In genomic region chr2:119173991-119174651, GRCm38 (mm10) we compare ENCODE assay signal across 9 mouse cellular contexts. TPM values are rescaled to one million over a fixed set of nuclear protein-coding genes. Genes with fewer than 3 reads are reported as not detected.
DNase-seq lines count a peak whose midpoint lies in the region; ATAC-seq lines count a peak whose summit lies in the region.
"Had no signal": no experiment of that assay in that cellular context is flagged by ENCODE, and none has a peak within 500 bp of the region (broad histone marks: within the 10 kb centered on the region; RNA-seq: fewer than 3 reads in every experiment).

Gene Gm14137, plus strand, starts transcription at chr2:119174509.

- no peak within 1 kb of the TSS for H3K9ac ChIP-seq in liver, embryonic 15.5 days

- H3K27me3 ChIP-seq in heart, embryonic 10.5 days (ENCODE audit: insufficient read depth, poor library complexity, severe bottlenecking) = peaks cover 24% of the 10 kb centered on the region
- H3K27me3 ChIP-seq in liver, embryonic 15.5 days = peaks cover 8% of the 10 kb centered on the region

- intact Hi-C loops in heart, postnatal 14 days (cut with DNase I) = no loop called here

- DNase-seq in heart, embryonic 10.5 days (ENCODE audit: low spot score) = no peak
- no peak for DNase-seq in heart, postnatal 14 days
- peak; percentile 99 for DNase-seq in 3T3-L1 (ENCODE audit: low read depth, low spot score)
- DNase-seq in fibroblast of lung, adult 2 months (ENCODE audit: low read depth) = peak; percentile 88
- DNase-seq in gastrocnemius, adult 18-20 months (ENCODE audit: low spot score) = no peak
- DNase-seq in adrenal gland, adult 8-10 months = no peak
- no peak for DNase-seq in right cerebral cortex, postnatal 10 days (ENCODE audit: low spot score in 2 of 2)
- DNase-seq: cerebellum, postnatal 36 days had no signal

- no peak for ATAC-seq in liver, embryonic 15.5 days (ENCODE audit: insufficient read depth)

- H3K4me2 ChIP-seq in liver, embryonic 15.5 days = peak within 1 kb of the TSS; percentile 44; the same call in 1 of the 2 replicates

- H3K36me3 ChIP-seq in heart, embryonic 10.5 days = peaks cover 16% of the 10 kb centered on the region
- H3K36me3 ChIP-seq in liver, embryonic 15.5 days (replicated peaks) = 0 out of 2 replicates have a peak, but pooled peaks cover 16% of the 10 kb centered on the region

- H3K4me1 ChIP-seq in heart, embryonic 10.5 days = peaks cover 43% of the 10 kb centered on the region
- H3K4me1 ChIP-seq in liver, embryonic 15.5 days (replicated peaks) = peaks cover 29% of the 10 kb centered on the region

- no peaks in the 10 kb centered on the region for H3K9me3 ChIP-seq in heart, embryonic 10.5 days
- no peaks in the 10 kb centered on the region for H3K9me3 ChIP-seq in liver, embryonic 15.5 days (replicated peaks)

- peak within 1 kb of the TSS; percentile 43 for H3K4me3 ChIP-seq in heart, embryonic 10.5 days
- no peak within 1 kb of the TSS for H3K4me3 ChIP-seq in liver, embryonic 15.5 days (replicated peaks)

- H3K27ac ChIP-seq in heart, embryonic 10.5 days = peak within 1 kb of the TSS; percentile 75
- no peak within 1 kb of the TSS for H3K27ac ChIP-seq in liver, embryonic 15.5 days (replicated peaks)

- WGBS in heart, embryonic 10.5 days = 50% methylated on average over 8 of the region's 8 CpGs
- WGBS in liver, embryonic 15.5 days (ENCODE audit: insufficient replicate concordance) = 58% methylated on average over 8 of the region's 8 CpGs

RNA-seq across cellular contexts. Expression of gene Gm14137, which starts in this region (rescaled TPM):
- 0.48 and 0.71 TPM in 2 replicates for polyA plus RNA-seq in heart, embryonic 10.5 days (2016; fragmentation: Nextera tagmentation; extraction: Ambion mirVana)
- not detected for total RNA-seq in heart, postnatal 14 days (2021)
- 0.10 TPM in 2 replicates for polyA plus RNA-seq in liver, embryonic 15.5 days (2015; fragmentation: Nextera tagmentation; extraction: Ambion mirVana)
- not detected for total RNA-seq in gastrocnemius, adult 18-20 months (2021)
- total RNA-seq in adrenal gland, adult 8-10 months (2022) = under 1 TPM; 0.09 to 0.28 (median 0.24) TPM

Comparison
In these comparisons a context has a peak if more than half of its experiments do, and no peak if none do; other contexts are left out.
1. DNase-seq: peak in 3T3-L1 (single experiment) and fibroblast of lung, adult 2 months (single experiment); none in heart, embryonic 10.5 days (single experiment), heart, postnatal 14 days (0 of 2), gastrocnemius, adult 18-20 months (single experiment), adrenal gland, adult 8-10 months (single experiment) and right cerebral cortex, postnatal 10 days (0 of 2).